Mouse (Mus musculus): Measurements from ENCODE around the gene Msh4. TPM values are rescaled to one million over a fixed set of nuclear protein-coding genes. Genes with fewer than 3 reads are reported as not detected.
A peak's percentile ranks its signal among the peaks of the same experiment; 100 is the strongest.

Gene Msh4
- total RNA-seq, 2 experiments from 2014 or later = 0.25 TPM; not detected in 1

- ATAC-seq (replicated peaks; ENCODE audit: poor library complexity) = peak; percentile 66
Observed at GRCm38 (mm10) chr3:153818723-153819122, 87.2 kb downstream of the Msh4 start.

GRCm38 (mm10) chr3:153817376-153817890, 88.5 kb downstream of the Msh4 start:
- no peak for ATAC-seq (replicated peaks; ENCODE audit: poor library complexity)

- no peak for ATAC-seq (replicated peaks; ENCODE audit: poor library complexity)
Observed at GRCm38 (mm10) chr3:153814026-153814425, 91.9 kb downstream of the Msh4 start.

GRCm38 (mm10) chr3:153808406-153808805, 97.5 kb downstream of the Msh4 start:
- ATAC-seq (replicated peaks; ENCODE audit: poor library complexity) = no peak

GRCm38 (mm10) chr3:153807444-153808149, 98.3 kb downstream of the Msh4 start:
- peak; percentile 36; the same call in 1 of the 2 replicates for ATAC-seq (replicated peaks; ENCODE audit: poor library complexity)

Other genes starting within 250 kb of the Msh4 start
- gene St6galnac3, start 181.0 kb downstream of the Msh4 start, total RNA-seq (2015) = 1.1 and 4.0 TPM in 2 replicates
- 1.2 and 1.6 TPM in 2 replicates for gene St6galnac3, start 181.0 kb downstream of the Msh4 start, total RNA-seq (2017)
- gene Asb17, start 61.9 kb downstream of the Msh4 start, total RNA-seq (2015) = 0.51 and 0.64 TPM in 2 replicates
- gene Asb17, start 61.9 kb downstream of the Msh4 start, total RNA-seq (2017) = 1.2 and 1.8 TPM in 2 replicates
- gene Rabggtb, start 6.9 kb upstream of the Msh4 start, total RNA-seq (2015) = 121 and 132 TPM in 2 replicates
- 129 and 171 TPM in 2 replicates for gene Rabggtb, start 6.9 kb upstream of the Msh4 start, total RNA-seq (2017)
- 65.5 and 70.0 TPM in 2 replicates for gene Acadm, start 38.5 kb upstream of the Msh4 start, total RNA-seq (2015)
- gene Acadm, start 38.5 kb upstream of the Msh4 start, total RNA-seq (2017) = 216 TPM in 2 replicates
- not detected in 2 replicates for gene Slc44a5, start 67.3 kb upstream of the Msh4 start, total RNA-seq (2015)
- gene Slc44a5, start 67.3 kb upstream of the Msh4 start, total RNA-seq (2017) = not detected in 2 replicates